Mouse (Mus musculus) gastrocnemius, postnatal 25 days (tissue): ENCODE measurements at regions not wholly inside any gene's neighbourhood (a gene's known extent, or its start where the extent isn't known, plus 50 kb on each side); places are given as distances from the start of the nearest gene placed in this dataset.

Source experiments
- DNase-seq: peaks from one replicate; pipeline ENCODE4 v3.0.0; 2022

DNA sequence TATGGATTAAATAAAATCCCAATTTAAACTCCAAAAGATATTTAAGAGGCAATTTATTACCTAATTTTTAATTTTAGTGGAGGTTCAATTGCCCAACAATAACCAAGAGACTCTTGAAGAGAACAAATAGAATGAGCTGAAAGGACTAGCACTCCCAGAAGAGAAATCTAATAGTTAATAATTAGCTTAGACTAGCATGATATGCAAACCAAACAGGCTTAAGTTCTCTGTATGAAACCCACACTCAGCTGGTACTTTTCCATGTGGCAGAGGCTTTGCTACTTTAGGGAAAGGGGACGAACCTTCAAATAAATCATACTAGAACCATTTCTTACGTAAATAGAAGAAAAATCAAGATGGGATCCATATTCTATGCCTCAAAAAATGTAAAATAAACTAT is 55.9 kb upstream of the Fam19a1 start:
- DNase-seq: no peak

DNA sequence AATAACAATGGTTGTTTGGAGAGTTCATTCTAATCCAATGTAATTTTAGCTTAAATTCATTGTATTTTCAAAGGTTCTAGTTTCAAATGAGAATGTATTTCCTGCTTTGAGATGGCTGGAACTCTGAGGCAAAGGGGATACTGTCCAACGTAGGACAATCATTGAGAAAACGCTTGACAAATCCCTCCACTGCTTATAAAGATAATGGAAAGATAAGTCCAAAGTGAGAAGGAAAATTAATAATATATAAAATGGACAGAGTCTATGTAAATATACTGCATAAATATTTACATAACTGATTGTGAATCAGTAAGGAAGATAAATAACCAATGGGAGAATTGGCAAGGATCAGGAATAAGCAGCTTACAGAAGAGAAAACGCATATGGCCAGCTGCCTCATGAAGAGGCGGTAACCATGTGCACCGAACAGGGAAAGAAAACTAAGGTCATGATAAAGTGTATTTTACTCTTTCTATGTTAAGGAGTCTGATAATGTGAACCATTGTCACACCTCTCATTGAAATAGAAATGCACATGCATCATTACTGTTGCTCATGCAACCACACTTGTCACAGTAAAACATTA is 55.3 kb upstream of the Fam19a1 start:
- no peak for DNase-seq

DNA sequence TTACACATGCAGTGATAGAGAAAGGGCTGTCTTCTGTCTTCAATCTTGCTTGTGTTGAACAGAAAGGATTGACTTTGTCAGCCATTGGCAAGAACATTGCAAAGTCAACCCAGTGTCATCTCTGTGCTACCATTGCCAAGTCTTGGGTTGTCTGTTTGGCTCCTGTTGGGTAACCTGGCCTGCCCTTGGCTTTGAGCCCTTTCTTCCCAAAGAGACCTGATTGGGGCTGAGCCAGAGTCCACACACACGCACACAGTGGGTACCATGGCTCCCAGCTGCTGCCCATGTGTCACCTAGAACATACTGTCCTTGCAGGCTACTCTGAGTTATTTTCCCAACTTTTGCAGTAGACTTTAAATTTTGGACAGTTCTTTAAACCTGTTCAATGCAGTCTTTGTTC is 51.0 kb upstream of the Fam19a1 start:
- DNase-seq: peak; percentile 13
